Mouse (Mus musculus) c-Kit-positive CD71-positive TER-119-positive erythroid progenitor cells, embryonic 14.5 days (primary cell): ENCODE measurements around the gene Cldn8.
A peak's percentile ranks its signal among the peaks of the same experiment; 100 is the strongest.

Experiments used
- DNase-seq: peaks from one replicate; pipeline ENCODE4 v3.0.0-alpha.2; 2013; ENCODE audit warnings: low spot score

The Cldn8 gene

GRCm38 (mm10) chr16:88563045-88563913 is at the start of gene Cldn8:
Gene Cldn8, minus strand, starts transcription at chr16:88563183.
- no peak for DNase-seq

GRCm38 (mm10) chr16:88612712-88613111 is 49.7 kb upstream of the Cldn8 start:
- DNase-seq, result no peak

GRCm38 (mm10) chr16:88611922-88612321 is 48.9 kb upstream of the Cldn8 start, which contains the start of gene Krtap24-1:
Gene Krtap24-1, minus strand, starts transcription at chr16:88612279.
- no peak for DNase-seq

- DNase-seq, result no peak
Measured at GRCm38 (mm10) chr16:88604570-88604969, 41.6 kb upstream of the Cldn8 start.

- DNase-seq, result no peak
Measured at GRCm38 (mm10) chr16:88602464-88602863, 39.5 kb upstream of the Cldn8 start.

- DNase-seq, result no peak
Measured at GRCm38 (mm10) chr16:88600303-88600702, 37.3 kb upstream of the Cldn8 start.

GRCm38 (mm10) chr16:88599504-88600237 is 36.7 kb upstream of the Cldn8 start:
- DNase-seq, result no peak

GRCm38 (mm10) chr16:88592758-88593157 is 29.8 kb upstream of the Cldn8 start:
- no peak for DNase-seq

GRCm38 (mm10) chr16:88583338-88583737 is 20.4 kb upstream of the Cldn8 start:
- no peak for DNase-seq

GRCm38 (mm10) chr16:88575885-88576679 is 13.1 kb upstream of the Cldn8 start:
- no peak for DNase-seq

- DNase-seq, result no peak
Measured at GRCm38 (mm10) chr16:88572904-88573404, 10.0 kb upstream of the Cldn8 start.

- DNase-seq, result no peak
Measured at GRCm38 (mm10) chr16:88570136-88570535, 7.2 kb upstream of the Cldn8 start.

- DNase-seq, result no peak
Measured at GRCm38 (mm10) chr16:88569732-88570131, 6.7 kb upstream of the Cldn8 start.

- no peak for DNase-seq
Measured at GRCm38 (mm10) chr16:88569096-88569495, 6.1 kb upstream of the Cldn8 start.

GRCm38 (mm10) chr16:88561617-88562164 is 1.3 kb downstream of the Cldn8 start:
- DNase-seq, result no peak

- peak; percentile 8 for DNase-seq
Measured at GRCm38 (mm10) chr16:88542488-88542887, 20.5 kb downstream of the Cldn8 start.

- DNase-seq, result no peak
Measured at GRCm38 (mm10) chr16:88539841-88540487, 23.0 kb downstream of the Cldn8 start.

- no peak for DNase-seq
Measured at GRCm38 (mm10) chr16:88511348-88511747, 51.6 kb downstream of the Cldn8 start.
